Mouse (Mus musculus) bone marrow macrophage, adult 2 months (primary cell): ENCODE data around the gene Ppard.

Experiments
- CTCF ChIP-seq: IDR thresholded peaks from 2 replicates; pipeline ENCODE4 v1.5.1; 2012; ENCODE audit warnings: low read depth, mild to moderate bottlenecking, low read length, moderate library complexity
- POLR2A ChIP-seq: IDR thresholded peaks from 2 replicates; pipeline ENCODE4 v1.6.1; 2012; ENCODE audit warnings: mild to moderate bottlenecking, low read depth, low read length, borderline replicate concordance

- no peak for TF ChIP-seq CTCF
- TF ChIP-seq POLR2A, result no peak
These were observed 14.1 kb downstream of the Ppard start for GRCm38 (mm10) chr17:28246640-28247039.
